Mouse (Mus musculus) Patski (cell line): ENCODE measurements around the gene Bahd1. TPM values are rescaled to one million over a fixed set of nuclear protein-coding genes. Genes with fewer than 3 reads are reported as not detected.

Source experiments
- ATAC-seq: fragments of 100-300 bp; one replicate; pipeline ENCODE4 v1.8.0; 2021
- CTCF ChIA-PET: fragments of 350-600 bp; sonication (Branson Sonifier 250); formaldehyde crosslinking; loops from one replicate; lab custom pipeline; 2022; ENCODE audit warnings: inconsistent platforms; lab: Charles Lee
- POLR2A ChIA-PET: fragments of 350-600 bp; sonication (Branson Sonifier 250); formaldehyde crosslinking; loops from one replicate; lab custom pipeline; 2022; ENCODE audit warnings: antibody characterized with exemption, inconsistent platforms; lab: Charles Lee
- DNase-seq: peaks from one replicate; pipeline ENCODE4 v3.0.0-alpha.2; 2011; ENCODE audit warnings: low read depth, low spot score
- H3K27me3 ChIP-seq: fragments of 371-371 bp; one replicate; pipeline ENCODE4 v1.5.1; 2021
- CTCF ChIP-seq: fragments of 100-300 bp; IDR thresholded peaks from one replicate; pipeline ENCODE4 v1.5.1; 2021
- in situ Hi-C: fragments of 300-500 bp; cut with MboI; formaldehyde crosslinking; loops from 3 replicates; pipeline ENCODE4 v1.11.1; 2018; ENCODE audit warnings: low pct_unique_long_range_greater_than_20kb, mixed read lengths
- polyA plus RNA-seq: library from polyadenylated mRNA; unstranded; gene quantifications from one replicate; pipeline ENCODE4 v1.2.3, GENCODE M21; 2021

The Bahd1 gene
- polyA plus RNA-seq, 1 experiment from 2014 or later = 22.9 TPM

- CTCF ChIA-PET = no interaction called here
- DNase-seq (no peak), ATAC-seq (peak; percentile 82)
- in situ Hi-C loops = no loop called here
- POLR2A ChIA-PET = interaction anchor here (1.1 kb wide), 1 partner anchor 24 kb away, joined by 3 read pairs; no protein-coding TSS in a partner anchor
- H3K27me3 ChIP-seq = no peaks in the 10 kb centered on the region
- no peak for TF ChIP-seq CTCF
Observed at GRCm38 (mm10) chr2:118926361-118926997, 26.3 kb downstream of the Bahd1 start, which contains the start of gene Chst14. Gene Chst14 (plus strand): TSS chr2:118926496.

GRCm38 (mm10) chr2:118926998-118927739, 27.0 kb downstream of the Bahd1 start:
- ChIA-PET POLR2A (no interaction called here), CTCF (no interaction called here)
- DNase-seq (no peak), ATAC-seq (no peak)
- H3K27me3 ChIP-seq = no peaks in the 10 kb centered on the region
- TF ChIP-seq CTCF = no peak
- in situ Hi-C loops = no loop called here

- in situ Hi-C loops = no loop called here
- POLR2A ChIA-PET = interaction anchor here (0.5 kb wide), 2 partner anchors 17 to 29 kb away, joined by 3 read pairs; no protein-coding TSS in a partner anchor
- CTCF ChIA-PET = no interaction called here
Observed at GRCm38 (mm10) chr2:118941341-118941740, 41.2 kb downstream of the Bahd1 start.

GRCm38 (mm10) chr2:118943232-118943631, 43.1 kb downstream of the Bahd1 start:
- DNase-seq (no peak), ATAC-seq (no peak)
- in situ Hi-C loops = no loop called here
- TF ChIP-seq CTCF = no peak
- ChIA-PET CTCF (interaction anchor here (1.4 kb wide), 1 partner anchor 9 kb away, joined by 3 read pairs; no protein-coding TSS in a partner anchor), POLR2A (no interaction called here)
- no peaks in the 10 kb centered on the region for H3K27me3 ChIP-seq

More at GRCm38 (mm10) chr2:118941341-118941740, 41.2 kb downstream of the Bahd1 start:
- peaks cover 4% of the 10 kb centered on the region for H3K27me3 ChIP-seq
- DNase-seq (no peak), ATAC-seq (no peak)
- no peak for TF ChIP-seq CTCF

GRCm38 (mm10) chr2:118948818-118949217, 48.6 kb downstream of the Bahd1 start:
- ChIA-PET CTCF (interaction anchor here (1.8 kb wide), 1 partner anchor 16 kb away, joined by 4 read pairs; no protein-coding TSS in a partner anchor), POLR2A (no interaction called here)
- no peaks in the 10 kb centered on the region for H3K27me3 ChIP-seq
- ATAC-seq (no peak), DNase-seq (no peak)
- TF ChIP-seq CTCF = no peak
- in situ Hi-C loops = no loop called here

GRCm38 (mm10) chr2:118949699-118950098, 49.5 kb downstream of the Bahd1 start:
- H3K27me3 ChIP-seq = no peaks in the 10 kb centered on the region
- ChIA-PET POLR2A (no interaction called here), CTCF (interaction anchor here (0.8 to 1.8 kb wide), 2 partner anchors 12 to 15 kb away, joined by 3 to 4 read pairs; no protein-coding TSS in a partner anchor)
- DNase-seq (no peak), ATAC-seq (no peak)
- TF ChIP-seq CTCF = no peak
- in situ Hi-C loops = no loop called here

GRCm38 (mm10) chr2:118956497-118956896, 56.3 kb downstream of the Bahd1 start:
- ChIA-PET POLR2A (interaction anchor here (0.7 kb wide), 1 partner anchor 121 kb away, joined by 4 read pairs; no protein-coding TSS in a partner anchor), CTCF (no interaction called here)
- H3K27me3 ChIP-seq = no peaks in the 10 kb centered on the region
- TF ChIP-seq CTCF = no peak
- ATAC-seq (no peak), DNase-seq (no peak)
- in situ Hi-C loops = no loop called here

GRCm38 (mm10) chr2:118959644-118960043, 59.5 kb downstream of the Bahd1 start:
- in situ Hi-C loops = no loop called here
- ChIA-PET CTCF (no interaction called here), POLR2A (no interaction called here)
- no peak for TF ChIP-seq CTCF
- H3K27me3 ChIP-seq = no peaks in the 10 kb centered on the region
- no peak for ATAC-seq
- no peak for DNase-seq

- DNase-seq (no peak), ATAC-seq (no peak)
- ChIA-PET POLR2A (no interaction called here), CTCF (no interaction called here)
- no peak for TF ChIP-seq CTCF
- no peaks in the 10 kb centered on the region for H3K27me3 ChIP-seq
- in situ Hi-C loops = no loop called here
Observed at GRCm38 (mm10) chr2:118960413-118960812, 60.2 kb downstream of the Bahd1 start.

- DNase-seq (peak; percentile 17), ATAC-seq (peak; percentile 57)
- no peaks in the 10 kb centered on the region for H3K27me3 ChIP-seq
- ChIA-PET CTCF (interaction anchor here (1.0 kb wide), 1 partner anchor 12 kb away, joined by 3 read pairs; no protein-coding TSS in a partner anchor), POLR2A (no interaction called here)
- in situ Hi-C loops = no loop called here
- no peak for TF ChIP-seq CTCF
Observed at GRCm38 (mm10) chr2:118961546-118961945, 61.4 kb downstream of the Bahd1 start.
